Mouse (Mus musculus) ES-Bruce4 (cell line): ENCODE results near the gene Ptchd4. TPM values are rescaled to one million over a fixed set of nuclear protein-coding genes. Genes with fewer than 3 reads are reported as not detected.
A peak's percentile ranks its signal among the peaks of the same experiment; 100 is the strongest.

Experiments used
- H3K27ac ChIP-seq: 2 replicates; pipeline ENCODE4 v1.5.1; 2012; ENCODE audit warnings: low read length, inconsistent platforms; ENCODE audit not compliant: insufficient read depth
- H3K27me3 ChIP-seq: 2 replicates; pipeline ENCODE4 v1.6.1; 2012; ENCODE audit warnings: mild to moderate bottlenecking, low read length, inconsistent platforms; ENCODE audit not compliant: control insufficient read depth, poor library complexity, insufficient read depth, severe bottlenecking
- H3K36me3 ChIP-seq: 2 replicates; pipeline ENCODE4 v1.6.1; 2012; ENCODE audit warnings: inconsistent platforms, mild to moderate bottlenecking, low read length, moderate library complexity; ENCODE audit not compliant: control insufficient read depth, poor library complexity, insufficient read depth, severe bottlenecking
- H3K4me1 ChIP-seq: one replicate; pipeline ENCODE4 v1.8.1; 2011; ENCODE audit warnings: low read length; ENCODE audit not compliant: control insufficient read depth, insufficient read depth
- H3K4me3 ChIP-seq: 2 replicates; pipeline ENCODE4 v1.5.1; 2011; ENCODE audit warnings: low read depth, mild to moderate bottlenecking, low read length
- H3K9ac ChIP-seq: 2 replicates; pipeline ENCODE4 v1.6.1; 2012; ENCODE audit warnings: low read depth, mild to moderate bottlenecking, inconsistent platforms; ENCODE audit not compliant: poor library complexity, severe bottlenecking
- H3K9me3 ChIP-seq: replicated peaks from 2 replicates; pipeline ENCODE4 v1.6.1; 2012; ENCODE audit warnings: mild to moderate bottlenecking, low read length, inconsistent platforms; ENCODE audit not compliant: control insufficient read depth, poor library complexity, insufficient read depth, severe bottlenecking
- CTCF ChIP-seq: IDR thresholded peaks from one replicate; pipeline ENCODE4 v1.8.1; 2011; ENCODE audit warnings: low read depth, low read length
- EP300 ChIP-seq: IDR thresholded peaks from 2 replicates; pipeline ENCODE4 v1.6.1; 2011; ENCODE audit warnings: low read depth, low read length; ENCODE audit not compliant: insufficient read depth
- POLR2A ChIP-seq: IDR thresholded peaks from one replicate; pipeline ENCODE4 v1.8.1; 2011; ENCODE audit warnings: low read length; ENCODE audit not compliant: insufficient read depth
- polyA plus RNA-seq: library from polyadenylated mRNA; stranded (reverse); fragments of >200 nt; gene quantifications from 2 replicates; pipeline ENCODE4 v1.2.4, GENCODE M21; 2011; ENCODE audit warnings: low read depth; ENCODE audit not compliant: missing spikeins, insufficient read depth, insufficient read length

Gene Ptchd4
- polyA plus RNA-seq, 1 experiment, result not detected

DNA sequence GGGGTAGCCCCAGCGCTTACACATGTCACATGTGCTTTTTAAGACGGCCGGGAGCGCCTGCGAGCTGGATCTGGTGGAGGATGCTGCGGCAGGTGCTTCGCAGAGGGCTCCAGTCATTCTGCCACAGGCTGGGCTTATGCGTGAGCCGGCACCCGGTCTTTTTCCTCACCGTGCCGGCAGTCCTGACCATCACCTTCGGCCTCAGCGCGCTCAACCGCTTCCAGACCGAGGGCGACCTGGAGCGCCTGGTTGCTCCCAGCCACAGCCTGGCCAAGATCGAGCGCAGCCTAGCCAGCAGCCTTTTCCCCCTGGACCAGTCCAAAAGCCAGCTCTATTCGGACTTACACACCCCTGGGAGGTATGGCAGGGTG lies 850 bp downstream of the Ptchd4 start:
- peak overlapping the region; percentile 58 for H3K4me3 ChIP-seq

GRCm38 (mm10) chr17:42335787-42336186 lies 20.0 kb downstream of the Ptchd4 start:
- H3K27ac ChIP-seq, result no peak overlapping the region
- H3K4me1 ChIP-seq, result no peaks in the 10 kb centered on the region
- TF ChIP-seq EP300, result no peak
- TF ChIP-seq POLR2A, result no peak
- TF ChIP-seq CTCF, result no peak
- no peak overlapping the region for H3K4me3 ChIP-seq
- 0 out of 2 replicates have a peak, but pooled peaks cover 3% of the 10 kb centered on the region for H3K9me3 ChIP-seq
- H3K9ac ChIP-seq, result no peak overlapping the region
- peaks cover 1% of the 10 kb centered on the region; the same call in 1 of the 2 replicates for H3K27me3 ChIP-seq
- no peaks in the 10 kb centered on the region for H3K36me3 ChIP-seq

More for the DNA sequence above, 850 bp downstream of the Ptchd4 start:
- Histone ChIP-seq H3K4me1 (no peaks in the 10 kb centered on the region), H3K9ac (peak overlapping the region; percentile 36), H3K36me3 (no peaks in the 10 kb centered on the region), H3K9me3 (no peaks in the 10 kb centered on the region), H3K27me3 (peaks cover 5% of the 10 kb centered on the region), H3K27ac (no peak overlapping the region)
- TF ChIP-seq EP300 (no peak), CTCF (no peak), POLR2A (no peak)

DNA sequence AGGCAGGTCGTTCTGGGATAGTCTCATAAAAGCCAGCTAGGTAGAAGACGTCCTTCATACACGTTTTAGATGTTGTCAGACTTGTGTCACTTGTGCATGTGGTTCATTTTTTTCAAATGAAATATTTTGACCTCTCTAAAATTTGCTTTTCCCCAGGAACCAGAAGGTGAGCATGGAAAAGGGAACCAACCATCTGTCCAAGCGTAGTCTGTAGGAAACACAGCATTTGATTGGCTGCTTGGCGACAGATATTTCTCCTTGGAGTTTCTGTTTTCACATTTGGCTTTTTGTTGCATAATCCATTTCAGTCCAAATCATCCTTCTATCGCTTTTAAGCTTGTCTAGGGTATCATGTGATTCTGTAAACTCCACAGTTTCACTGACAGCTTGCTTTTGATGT lies 20.8 kb downstream of the Ptchd4 start:
- Histone ChIP-seq H3K9ac (no peak overlapping the region), H3K27ac (no peak overlapping the region), H3K4me1 (no peaks in the 10 kb centered on the region), H3K36me3 (no peaks in the 10 kb centered on the region), H3K27me3 (peaks cover 1% of the 10 kb centered on the region; the same call in 1 of the 2 replicates), H3K9me3 (0 out of 2 replicates have a peak, but pooled peaks cover 3% of the 10 kb centered on the region), H3K4me3 (no peak overlapping the region)
- TF ChIP-seq POLR2A (no peak), EP300 (no peak), CTCF (no peak)

GRCm38 (mm10) chr17:42346027-42346426 lies 30.3 kb downstream of the Ptchd4 start:
- Histone ChIP-seq H3K9me3 (no peaks in the 10 kb centered on the region), H3K27ac (no peak overlapping the region), H3K4me1 (no peaks in the 10 kb centered on the region), H3K27me3 (no peaks in the 10 kb centered on the region), H3K4me3 (no peak overlapping the region), H3K36me3 (no peaks in the 10 kb centered on the region), H3K9ac (no peak overlapping the region)
- no peak for TF ChIP-seq CTCF
- TF ChIP-seq EP300, result no peak
- TF ChIP-seq POLR2A, result no peak

DNA sequence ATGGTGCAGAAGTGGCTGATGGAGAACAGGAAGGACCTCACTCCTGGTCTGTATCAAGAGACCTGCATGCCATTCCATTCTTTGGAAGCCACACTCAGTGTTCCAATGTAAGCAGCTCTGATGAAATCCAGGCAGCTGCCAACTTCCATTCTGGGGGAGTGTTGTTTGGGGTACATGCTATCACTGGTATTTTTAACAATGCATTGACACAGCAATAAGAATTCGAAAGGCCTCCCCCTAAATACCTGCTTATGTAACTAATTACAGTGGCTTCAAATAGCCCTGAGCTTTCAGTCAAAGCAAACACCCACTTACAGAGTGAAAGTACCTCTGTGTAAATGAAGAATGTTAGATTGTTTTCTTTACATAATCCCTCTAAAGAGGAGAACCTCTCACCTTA lies 42.7 kb downstream of the Ptchd4 start:
- no peaks in the 10 kb centered on the region for H3K36me3 ChIP-seq
- H3K27ac ChIP-seq, result no peak overlapping the region
- no peak overlapping the region for H3K4me3 ChIP-seq
- no peaks in the 10 kb centered on the region for H3K27me3 ChIP-seq
- TF ChIP-seq CTCF (no peak), POLR2A (no peak), EP300 (no peak)
- H3K9me3 ChIP-seq, result no peaks in the 10 kb centered on the region
- H3K4me1 ChIP-seq, result no peaks in the 10 kb centered on the region
- H3K9ac ChIP-seq, result no peak overlapping the region

DNA sequence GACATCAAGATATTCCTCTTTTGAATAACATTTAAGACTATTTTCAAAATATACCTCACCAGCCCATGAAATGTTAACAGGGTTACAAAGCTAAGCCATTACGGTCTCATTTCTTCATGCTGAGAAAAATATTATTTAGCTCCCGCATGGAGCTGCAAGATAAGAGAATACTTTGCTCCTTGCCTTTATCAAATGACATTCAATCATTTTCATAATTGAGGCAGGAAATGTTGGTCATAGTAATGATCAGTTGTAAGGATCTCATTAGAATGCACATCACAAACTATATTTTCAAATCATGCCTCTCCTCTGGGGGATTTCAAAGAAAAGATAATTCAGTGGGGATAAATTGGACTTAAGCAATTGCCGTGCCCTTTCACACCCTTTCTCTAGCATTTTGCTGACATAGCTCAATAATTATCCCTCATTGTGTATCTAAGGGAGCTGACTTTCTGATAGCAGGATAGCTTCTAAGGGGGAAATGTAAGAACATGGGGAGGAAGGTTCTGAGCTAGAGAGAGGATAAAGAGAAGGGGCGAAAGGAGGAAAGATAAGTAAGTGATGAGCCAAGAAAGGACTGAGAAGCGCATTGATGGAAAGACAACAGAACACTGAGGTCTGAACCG lies 47.5 kb downstream of the Ptchd4 start:
- Histone ChIP-seq H3K4me1 (no peaks in the 10 kb centered on the region), H3K27ac (no peak overlapping the region), H3K9ac (no peak overlapping the region), H3K4me3 (no peak overlapping the region), H3K36me3 (no peaks in the 10 kb centered on the region), H3K27me3 (no peaks in the 10 kb centered on the region), H3K9me3 (no peaks in the 10 kb centered on the region)
- TF ChIP-seq POLR2A, result no peak
- no peak for TF ChIP-seq EP300
